Mouse (Mus musculus): ENCODE measurements around the gene Rnf114.

- TF ChIP-seq CTCF (IDR thresholded peaks at IDR 0.05), result peak; percentile 14
- peak; percentile 45; the same call in 1 of the 2 replicates for TF ChIP-seq EP300 (IDR thresholded peaks at IDR 0.05)
Measured at GRCm38 (mm10) chr2:167507719-167508385, 15.4 kb downstream of the Rnf114 start.

Data from lung, postnatal 0 days (tissue).